Mouse (Mus musculus): ENCODE data around the gene Faf1.

GRCm38 (mm10) chr4:109759031-109759430 lies 82.6 kb downstream of the Faf1 start:
- TF ChIP-seq EP300 (optimal IDR thresholded peaks at IDR 0.05) (no peak), CTCF (IDR thresholded peaks at IDR 0.05; ENCODE audit: low read depth) (peak; percentile 82)
